Mouse (Mus musculus): ENCODE data around the gene Cdkl5. TPM values are rescaled to one million over a fixed set of nuclear protein-coding genes. Genes with fewer than 3 reads are reported as not detected.

Gene Cdkl5
- polyA plus RNA-seq, 1 experiment from 2014 or later = 3.4 TPM

GRCm38 (mm10) chrX:160944722-160945121, 49.8 kb downstream of the Cdkl5 start:
- H3K9ac ChIP-seq (ENCODE audit: low read depth, low read length) = no peak overlapping the region
- H3K4me3 ChIP-seq (ENCODE audit: low read depth, low read length) = no peak overlapping the region
- no peaks in the 10 kb centered on the region for H3K36me3 ChIP-seq (ENCODE audit: control insufficient read depth, insufficient read depth, low read length)
- 71% methylated on average over 4 of the region's 4 CpGs for WGBS (ENCODE audit: insufficient replicate concordance)
- no peaks in the 10 kb centered on the region for H3K27me3 ChIP-seq (ENCODE audit: control insufficient read depth, insufficient read depth, low read length)
- no peaks in the 10 kb centered on the region for H3K4me1 ChIP-seq (ENCODE audit: control insufficient read depth, insufficient read depth, low read length)
- H3K4me2 ChIP-seq = no peak overlapping the region
- no peaks in the 10 kb centered on the region for H3K9me3 ChIP-seq (replicated peaks; ENCODE audit: control insufficient read depth, low read length)
- no peak overlapping the region for H3K27ac ChIP-seq (ENCODE audit: low read depth, low read length)
- no peak for ATAC-seq (replicated peaks; ENCODE audit: insufficient number of reproducible peaks, low FRiP score, low TSS enrichment)

DNA sequence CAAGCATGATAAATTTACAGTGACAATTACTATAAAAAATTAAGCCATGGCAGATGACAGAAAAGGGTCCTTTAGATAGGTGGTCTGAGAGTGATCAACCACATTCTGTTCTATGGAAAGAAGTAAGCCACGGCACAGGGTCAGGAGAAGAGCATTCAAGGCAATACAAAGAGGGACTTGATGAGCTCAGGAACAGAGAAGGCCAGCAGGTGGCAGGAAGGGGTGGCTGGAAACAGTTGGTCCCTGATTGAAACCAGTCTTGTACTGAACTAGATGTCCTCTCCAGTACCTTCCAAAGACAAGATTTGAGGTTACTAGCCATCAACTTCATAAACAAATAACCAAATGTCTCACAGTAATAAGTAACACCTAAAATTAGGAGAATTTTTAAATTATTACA, 59.0 kb downstream of the Cdkl5 start:
- 62% methylated on average over 1 of the region's 1 CpGs for WGBS (ENCODE audit: insufficient replicate concordance)
- Histone ChIP-seq H3K4me3 (ENCODE audit: low read depth, low read length) (no peak overlapping the region), H3K9ac (ENCODE audit: low read depth, low read length) (no peak overlapping the region), H3K27me3 (ENCODE audit: control insufficient read depth, insufficient read depth, low read length) (no peaks in the 10 kb centered on the region; the same call in 1 of the 2 replicates), H3K9me3 (replicated peaks; ENCODE audit: control insufficient read depth, low read length) (no peaks in the 10 kb centered on the region), H3K4me2 (no peak overlapping the region), H3K36me3 (ENCODE audit: control insufficient read depth, insufficient read depth, low read length) (no peaks in the 10 kb centered on the region), H3K27ac (ENCODE audit: low read depth, low read length) (no peak overlapping the region), H3K4me1 (ENCODE audit: control insufficient read depth, insufficient read depth, low read length) (no peaks in the 10 kb centered on the region)
- ATAC-seq (replicated peaks; ENCODE audit: insufficient number of reproducible peaks, low FRiP score, low TSS enrichment) = no peak

- no peaks in the 10 kb centered on the region for H3K9me3 ChIP-seq (replicated peaks; ENCODE audit: control insufficient read depth, low read length)
- no peak overlapping the region for H3K4me3 ChIP-seq (ENCODE audit: low read depth, low read length)
- no peak overlapping the region for H3K27ac ChIP-seq (ENCODE audit: low read depth, low read length)
- no peak overlapping the region for H3K9ac ChIP-seq (ENCODE audit: low read depth, low read length)
- no peaks in the 10 kb centered on the region; the same call in 1 of the 2 replicates for H3K27me3 ChIP-seq (ENCODE audit: control insufficient read depth, insufficient read depth, low read length)
- H3K36me3 ChIP-seq (ENCODE audit: control insufficient read depth, insufficient read depth, low read length) = no peaks in the 10 kb centered on the region
- no peak for ATAC-seq (replicated peaks; ENCODE audit: insufficient number of reproducible peaks, low FRiP score, low TSS enrichment)
- no peaks in the 10 kb centered on the region for H3K4me1 ChIP-seq (ENCODE audit: control insufficient read depth, insufficient read depth, low read length)
- no peak overlapping the region for H3K4me2 ChIP-seq
Observed at GRCm38 (mm10) chrX:160930656-160931055, 63.8 kb downstream of the Cdkl5 start.

DNA sequence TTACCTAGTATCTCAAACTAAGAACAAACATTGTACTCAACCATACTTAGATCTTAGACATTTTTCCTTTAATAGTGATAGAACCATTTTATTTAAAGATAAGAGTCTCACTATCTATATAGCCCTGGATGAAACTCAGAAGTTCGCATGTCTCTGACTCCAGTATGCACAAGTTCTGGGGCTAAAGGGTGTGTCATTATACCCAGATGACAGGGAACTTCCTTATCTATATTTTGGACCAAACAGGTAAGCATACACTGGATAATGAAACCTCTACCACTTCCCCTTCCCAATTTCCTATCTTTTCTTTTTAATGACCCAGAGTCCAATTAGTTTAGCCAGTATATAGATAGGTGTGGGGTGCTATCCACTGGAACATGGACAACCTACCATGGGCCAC, 65.6 kb downstream of the Cdkl5 start:
- no peak for ATAC-seq (replicated peaks; ENCODE audit: insufficient number of reproducible peaks, low FRiP score, low TSS enrichment)
- Histone ChIP-seq H3K27me3 (ENCODE audit: control insufficient read depth, insufficient read depth, low read length) (no peaks in the 10 kb centered on the region; the same call in 1 of the 2 replicates), H3K4me3 (ENCODE audit: low read depth, low read length) (no peak overlapping the region), H3K27ac (ENCODE audit: low read depth, low read length) (no peak overlapping the region), H3K9me3 (replicated peaks; ENCODE audit: control insufficient read depth, low read length) (no peaks in the 10 kb centered on the region), H3K4me2 (no peak overlapping the region), H3K36me3 (ENCODE audit: control insufficient read depth, insufficient read depth, low read length) (no peaks in the 10 kb centered on the region), H3K4me1 (ENCODE audit: control insufficient read depth, insufficient read depth, low read length) (no peaks in the 10 kb centered on the region), H3K9ac (ENCODE audit: low read depth, low read length) (no peak overlapping the region)
- 74% methylated on average over 1 of the region's 1 CpGs for WGBS (ENCODE audit: insufficient replicate concordance)

GRCm38 (mm10) chrX:160919022-160919637, 75.4 kb downstream of the Cdkl5 start:
- no peaks in the 10 kb centered on the region for H3K4me1 ChIP-seq (ENCODE audit: control insufficient read depth, insufficient read depth, low read length)
- no peak for ATAC-seq (replicated peaks; ENCODE audit: insufficient number of reproducible peaks, low FRiP score, low TSS enrichment)
- WGBS (ENCODE audit: insufficient replicate concordance) = 74% methylated on average over 3 of the region's 3 CpGs
- no peaks in the 10 kb centered on the region for H3K36me3 ChIP-seq (ENCODE audit: control insufficient read depth, insufficient read depth, low read length)
- H3K9me3 ChIP-seq (replicated peaks; ENCODE audit: control insufficient read depth, low read length) = no peaks in the 10 kb centered on the region
- no peak overlapping the region for H3K4me2 ChIP-seq
- no peak overlapping the region for H3K9ac ChIP-seq (ENCODE audit: low read depth, low read length)
- no peak overlapping the region for H3K4me3 ChIP-seq (ENCODE audit: low read depth, low read length)
- H3K27ac ChIP-seq (ENCODE audit: low read depth, low read length) = no peak overlapping the region
- no peaks in the 10 kb centered on the region for H3K27me3 ChIP-seq (ENCODE audit: control insufficient read depth, insufficient read depth, low read length)

GRCm38 (mm10) chrX:160906952-160907351, 87.6 kb downstream of the Cdkl5 start, which contains the start of gene Gja6:
Gja6 (minus strand) TSS chrX:160907052.
- WGBS (ENCODE audit: insufficient replicate concordance) = 67% methylated on average over 4 of the region's 4 CpGs
- Histone ChIP-seq H3K4me2 (no peak within 1 kb of the TSS), H3K27me3 (ENCODE audit: control insufficient read depth, insufficient read depth, low read length) (peaks cover 3% of the 10 kb centered on the region; the same call in 1 of the 2 replicates), H3K9ac (ENCODE audit: low read depth, low read length) (no peak within 1 kb of the TSS), H3K9me3 (replicated peaks; ENCODE audit: control insufficient read depth, low read length) (no peaks in the 10 kb centered on the region), H3K36me3 (ENCODE audit: control insufficient read depth, insufficient read depth, low read length) (no peaks in the 10 kb centered on the region), H3K27ac (ENCODE audit: low read depth, low read length) (no peak within 1 kb of the TSS), H3K4me3 (ENCODE audit: low read depth, low read length) (no peak within 1 kb of the TSS), H3K4me1 (ENCODE audit: control insufficient read depth, insufficient read depth, low read length) (no peaks in the 10 kb centered on the region)
- ATAC-seq (replicated peaks; ENCODE audit: insufficient number of reproducible peaks, low FRiP score, low TSS enrichment) = no peak

DNA sequence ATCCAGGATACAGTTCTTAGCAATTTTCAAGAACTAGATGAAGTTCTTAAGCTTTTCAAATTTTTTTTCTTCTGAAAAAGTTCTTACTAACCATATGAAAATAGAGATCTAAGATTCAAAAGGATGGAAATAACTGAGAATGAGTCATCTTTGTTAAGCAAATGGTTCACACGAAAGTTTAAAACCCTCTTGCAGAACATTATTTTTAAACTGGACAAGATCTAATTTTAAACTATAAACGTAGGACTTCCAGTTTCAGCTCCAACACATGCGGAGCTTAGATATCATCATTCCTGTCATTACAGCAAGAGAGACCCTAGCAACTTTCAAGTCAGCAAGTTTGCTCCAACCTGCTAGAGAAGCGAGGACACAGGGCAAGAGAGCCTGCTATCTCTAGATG, 88.0 kb downstream of the Cdkl5 start:
- Histone ChIP-seq H3K4me2 (no peak overlapping the region), H3K4me1 (ENCODE audit: control insufficient read depth, insufficient read depth, low read length) (no peaks in the 10 kb centered on the region), H3K9ac (ENCODE audit: low read depth, low read length) (no peak overlapping the region), H3K4me3 (ENCODE audit: low read depth, low read length) (no peak overlapping the region), H3K27me3 (ENCODE audit: control insufficient read depth, insufficient read depth, low read length) (peaks cover 3% of the 10 kb centered on the region; the same call in 1 of the 2 replicates), H3K36me3 (ENCODE audit: control insufficient read depth, insufficient read depth, low read length) (no peaks in the 10 kb centered on the region), H3K27ac (ENCODE audit: low read depth, low read length) (no peak overlapping the region), H3K9me3 (replicated peaks; ENCODE audit: control insufficient read depth, low read length) (no peaks in the 10 kb centered on the region)
- no peak for ATAC-seq (replicated peaks; ENCODE audit: insufficient number of reproducible peaks, low FRiP score, low TSS enrichment)
- 60% methylated on average over 4 of the region's 4 CpGs for WGBS (ENCODE audit: insufficient replicate concordance)

DNA sequence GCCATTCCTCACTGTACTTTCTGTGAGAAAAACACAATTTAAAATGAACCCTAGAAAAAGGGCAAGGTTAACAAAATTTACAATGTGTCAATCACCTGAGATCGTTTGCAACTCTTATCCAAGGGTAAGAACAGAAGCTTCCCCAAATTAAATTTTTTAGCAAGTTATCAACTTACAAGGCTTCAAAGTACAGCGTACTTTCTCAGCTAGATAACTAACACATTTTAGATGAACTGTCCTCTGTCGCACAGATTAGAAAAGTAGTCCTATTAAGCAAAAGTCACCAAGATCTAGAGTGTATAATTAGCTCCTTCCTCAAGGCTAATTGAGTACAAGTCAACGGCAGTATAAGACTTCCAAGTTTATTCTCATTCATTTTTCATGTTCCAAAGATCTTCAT, 88.6 kb downstream of the Cdkl5 start:
- Histone ChIP-seq H3K36me3 (ENCODE audit: control insufficient read depth, insufficient read depth, low read length) (no peaks in the 10 kb centered on the region), H3K9ac (ENCODE audit: low read depth, low read length) (no peak overlapping the region), H3K4me3 (ENCODE audit: low read depth, low read length) (no peak overlapping the region), H3K9me3 (replicated peaks; ENCODE audit: control insufficient read depth, low read length) (no peaks in the 10 kb centered on the region), H3K27ac (ENCODE audit: low read depth, low read length) (no peak overlapping the region), H3K4me2 (no peak overlapping the region), H3K27me3 (ENCODE audit: control insufficient read depth, insufficient read depth, low read length) (peaks cover 3% of the 10 kb centered on the region; the same call in 1 of the 2 replicates), H3K4me1 (ENCODE audit: control insufficient read depth, insufficient read depth, low read length) (no peaks in the 10 kb centered on the region)
- 65% methylated on average over 4 of the region's 4 CpGs for WGBS (ENCODE audit: insufficient replicate concordance)
- no peak for ATAC-seq (replicated peaks; ENCODE audit: insufficient number of reproducible peaks, low FRiP score, low TSS enrichment)

DNA sequence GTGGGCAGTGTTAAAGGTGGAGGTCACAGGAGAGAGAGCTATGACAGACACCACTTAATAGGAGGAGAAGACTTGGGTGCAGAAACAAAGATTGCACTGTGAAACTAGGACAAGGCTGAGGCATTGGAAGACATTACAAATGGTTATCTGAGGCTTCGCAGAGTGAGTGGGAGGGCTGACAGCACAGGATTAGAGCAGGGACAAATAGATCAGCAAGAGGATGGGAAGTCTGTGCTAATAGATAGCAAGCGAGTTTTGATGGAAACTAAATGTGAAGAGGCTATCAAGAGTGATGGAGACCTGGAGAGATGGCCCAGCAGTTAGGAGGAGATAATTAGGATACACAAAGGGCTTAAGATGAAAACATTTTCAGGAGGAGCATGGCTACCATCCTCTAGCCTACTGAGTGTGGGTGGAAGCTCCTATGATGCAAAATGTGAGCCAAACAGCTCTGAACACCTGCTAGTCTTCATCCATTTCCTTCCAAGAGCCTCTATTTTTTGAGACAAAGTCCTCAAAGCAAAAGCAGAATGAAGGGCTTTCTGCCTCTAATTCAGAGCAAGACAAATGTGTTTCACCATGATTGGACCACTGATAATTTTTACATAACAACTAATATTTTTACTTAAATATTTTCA, 89.3 kb downstream of the Cdkl5 start:
- Histone ChIP-seq H3K27me3 (ENCODE audit: control insufficient read depth, insufficient read depth, low read length) (peaks cover 3% of the 10 kb centered on the region; the same call in 1 of the 2 replicates), H3K4me1 (ENCODE audit: control insufficient read depth, insufficient read depth, low read length) (no peaks in the 10 kb centered on the region), H3K9ac (ENCODE audit: low read depth, low read length) (no peak overlapping the region), H3K27ac (ENCODE audit: low read depth, low read length) (no peak overlapping the region), H3K4me3 (ENCODE audit: low read depth, low read length) (no peak overlapping the region), H3K9me3 (replicated peaks; ENCODE audit: control insufficient read depth, low read length) (no peaks in the 10 kb centered on the region), H3K4me2 (no peak overlapping the region), H3K36me3 (ENCODE audit: control insufficient read depth, insufficient read depth, low read length) (no peaks in the 10 kb centered on the region)
- ATAC-seq (replicated peaks; ENCODE audit: insufficient number of reproducible peaks, low FRiP score, low TSS enrichment) = no peak
- WGBS (ENCODE audit: insufficient replicate concordance) = 46% methylated on average over 2 of the region's 2 CpGs

All from heart, embryonic 11.5 days (tissue).